Mouse (Mus musculus) c-Kit-positive CD71-negative TER-119-negative erythroid progenitor cells, embryonic 14.5 days (primary cell): ENCODE measurements around the gene Olfr1532-ps1.
"Not testable (repeated sequence)": the region's sequence is repeated elsewhere in the genome, so short reads cannot be mapped to it uniquely, and the experiment has no call there.

ENCODE experiments used
- DNase-seq: peaks from one replicate; pipeline ENCODE4 v3.0.0-alpha.2; 2013; ENCODE audit warnings: low read depth

The Olfr1532-ps1 gene

GRCm38 (mm10) chr7:106907676-106908075, at the start of gene Olfr1532-ps1:
TSS of gene Olfr1532-ps1 (plus strand) at chr7:106908001.
- no peak for DNase-seq

GRCm38 (mm10) chr7:106862885-106863284, 44.9 kb upstream of the Olfr1532-ps1 start, which contains the start of gene Olfr704:
TSS of gene Olfr704 (plus strand) at chr7:106863185.
- DNase-seq, result no peak

GRCm38 (mm10) chr7:106876791-106877190, 31.0 kb upstream of the Olfr1532-ps1 start, which contains the start of gene Olfr705:
TSS of gene Olfr705 (minus strand) at chr7:106876891.
- DNase-seq, result no peak

GRCm38 (mm10) chr7:106888062-106888461, 19.7 kb upstream of the Olfr1532-ps1 start, which contains the start of gene Olfr706:
TSS of gene Olfr706 (minus strand) at chr7:106888162.
- DNase-seq, result no peak

DNA sequence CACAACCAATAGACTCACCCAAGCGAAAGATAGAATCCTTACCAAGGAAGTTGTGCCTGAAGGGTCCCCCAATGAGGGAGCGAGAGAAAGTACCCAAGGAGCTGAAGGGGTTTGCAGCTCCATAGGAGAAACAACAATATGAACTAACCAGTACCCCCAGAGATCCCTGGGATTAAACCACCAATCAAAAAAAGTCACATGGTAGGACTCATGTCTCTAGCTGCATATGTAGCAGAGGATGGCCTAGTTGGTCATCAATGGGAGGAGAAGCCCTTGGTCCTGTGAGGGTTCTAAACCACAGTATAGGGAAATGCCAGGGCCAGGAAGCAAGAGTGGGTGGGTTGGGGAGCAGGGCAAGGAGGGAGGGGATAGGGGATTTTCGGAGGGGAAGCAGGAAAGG, 6.7 kb upstream of the Olfr1532-ps1 start, which contains the start of gene Olfr707:
Gene Olfr707 (minus strand): TSS at position 101 of the 400 bp plus-strand sequence.
- DNase-seq, result not testable (repeated sequence)

- not testable (repeated sequence) for DNase-seq
These were observed 13.2 kb downstream of the Olfr1532-ps1 start for GRCm38 (mm10) chr7:106920961-106921360.

DNA sequence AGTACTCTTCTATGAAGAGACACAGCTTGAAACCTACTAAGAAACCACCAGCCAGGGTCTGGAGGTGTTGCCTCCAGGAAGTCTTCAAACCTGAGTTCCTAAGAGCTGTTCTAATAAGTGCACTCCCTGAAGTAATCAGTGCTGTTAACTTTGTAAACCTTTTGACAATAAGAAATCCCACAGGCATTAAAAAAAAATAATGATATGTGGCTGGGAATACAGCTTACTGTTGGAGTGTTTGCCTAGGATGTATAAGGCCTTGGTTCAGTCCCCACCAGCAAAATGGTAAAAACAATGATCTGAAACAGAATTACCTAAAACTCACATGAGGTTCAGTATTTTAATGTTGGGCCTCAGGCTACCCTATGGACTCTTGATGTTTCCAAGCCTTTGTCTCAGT, 24.3 kb downstream of the Olfr1532-ps1 start, which contains the start of gene Olfr709-ps1:
Gene Olfr709-ps1 (minus strand): TSS at position 101 of the 400 bp plus-strand sequence.
- no peak for DNase-seq

GRCm38 (mm10) chr7:106948212-106948611, 40.4 kb downstream of the Olfr1532-ps1 start, which contains the start of gene Olfr710:
TSS of gene Olfr710 (minus strand) at chr7:106948312.
- DNase-seq, result no peak

GRCm38 (mm10) chr7:106963837-106964236, 56.0 kb downstream of the Olfr1532-ps1 start, which contains the start of gene Olfr6:
TSS of gene Olfr6 (minus strand) at chr7:106963937.
- DNase-seq, result no peak
